Mouse (Mus musculus) cortical plate, adult 2 months (tissue): Measurements from ENCODE around the gene Ube2v1.

Source experiments
- CTCF ChIP-seq: fragments of 200-500 bp; IDR thresholded peaks from 2 replicates; pipeline ENCODE4 v1.5.1; 2011; ENCODE audit warnings: mild to moderate bottlenecking, control low read depth, low read length; ENCODE audit not compliant: insufficient read depth; ENCODE audit errors: extremely low read depth
- POLR2A ChIP-seq: fragments of 200-500 bp; IDR thresholded peaks from 2 replicates; pipeline ENCODE4 v1.6.1; 2011; ENCODE audit warnings: mild to moderate bottlenecking, low read length, control low read depth; ENCODE audit not compliant: insufficient read depth; ENCODE audit errors: extremely low read depth

DNA sequence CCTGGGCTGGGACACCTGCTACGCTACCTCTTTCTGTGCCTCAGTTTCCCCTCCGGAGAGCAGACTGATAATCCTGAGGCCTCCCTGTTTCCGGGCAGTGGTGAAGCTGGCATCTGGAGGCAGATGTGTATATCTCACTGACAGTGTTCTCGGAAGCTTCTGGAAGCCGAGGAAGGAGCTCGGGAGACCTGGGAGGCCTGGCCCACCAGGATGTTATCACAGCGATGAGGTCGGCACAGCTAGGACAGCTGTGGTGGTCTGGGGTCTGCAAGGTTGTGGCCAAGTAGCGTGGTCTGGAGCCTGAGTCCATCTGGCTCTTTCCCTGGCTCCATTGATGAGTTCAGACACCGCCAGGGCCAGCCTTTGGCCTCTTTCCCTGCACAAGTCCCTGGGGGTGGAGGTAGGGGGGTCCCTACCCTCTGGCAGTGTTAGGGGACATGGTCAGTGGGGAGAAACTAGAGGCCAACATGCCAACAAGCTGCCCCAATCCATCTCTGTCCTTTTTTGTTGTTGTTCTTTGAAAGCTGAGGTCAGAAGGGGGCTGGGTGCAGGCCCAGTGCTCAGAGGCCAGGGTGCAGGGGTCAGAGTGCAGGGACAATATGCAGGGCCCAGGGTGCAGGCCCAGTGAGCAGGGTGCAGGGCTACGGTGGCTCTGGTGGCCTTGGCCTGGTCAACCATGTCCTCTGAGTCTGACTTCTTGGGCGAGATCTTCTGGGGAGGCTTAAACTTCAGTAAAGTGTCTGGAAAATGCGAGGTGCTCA is 67.2 kb downstream of the Ube2v1 start:
- no peak for TF ChIP-seq CTCF
- no peak for TF ChIP-seq POLR2A
